Mouse (Mus musculus) thymus, adult 2 months (tissue): Measurements from ENCODE around the gene Gm19935. TPM values are rescaled to one million over a fixed set of nuclear protein-coding genes. Genes with fewer than 3 reads are reported as not detected.

Experiments used
- DNase-seq: peaks from one replicate; pipeline ENCODE4 v3.0.0; 2021
- H3K27ac ChIP-seq: fragments of 200-500 bp; 2 replicates; pipeline ENCODE4 v1.5.1; 2012; ENCODE audit warnings: low read length, control low read depth; ENCODE audit not compliant: control insufficient read depth, insufficient read depth
- H3K27me3 ChIP-seq: fragments of 200-500 bp; 2 replicates; pipeline ENCODE4 v1.6.1; 2012; ENCODE audit warnings: mild to moderate bottlenecking, low read length, moderate library complexity, mixed read lengths; ENCODE audit not compliant: control insufficient read depth, insufficient read depth
- H3K36me3 ChIP-seq: fragments of 200-500 bp; 2 replicates; pipeline ENCODE4 v1.6.1; 2012; ENCODE audit warnings: mild to moderate bottlenecking, low read length, moderate library complexity; ENCODE audit not compliant: control insufficient read depth, insufficient read depth
- H3K4me1 ChIP-seq: fragments of 200-500 bp; replicated peaks from 2 replicates; pipeline ENCODE4 v1.6.1; 2012; ENCODE audit warnings: low read length; ENCODE audit not compliant: control insufficient read depth, insufficient read depth
- H3K4me3 ChIP-seq: fragments of 200-500 bp; 2 replicates; pipeline ENCODE4 v1.5.1; 2012; ENCODE audit warnings: mild to moderate bottlenecking, low read length, control low read depth, moderate library complexity; ENCODE audit not compliant: control insufficient read depth, insufficient read depth
- CTCF ChIP-seq: fragments of 200-500 bp; IDR thresholded peaks from 2 replicates; pipeline ENCODE4 v1.5.1; 2012; ENCODE audit warnings: mild to moderate bottlenecking, control low read depth, low read length, moderate library complexity, borderline replicate concordance; ENCODE audit not compliant: control insufficient read depth, poor library complexity, insufficient read depth; ENCODE audit errors: extremely low read depth
- POLR2A ChIP-seq: fragments of 200-500 bp; IDR thresholded peaks from 2 replicates; pipeline ENCODE4 v1.6.1; 2012; ENCODE audit warnings: mild to moderate bottlenecking, low read length, control low read depth, moderate library complexity; ENCODE audit not compliant: control insufficient read depth, poor library complexity, insufficient read depth; ENCODE audit errors: extremely low read depth
- WGBS: fragments of 180-500 bp; shearing (Covaris S2); methylation state at CpG from one replicate; pipeline ENCODE4 v1.1.7; 2018; 5-methylcytosine and 5-hydroxymethylcytosine counted together
- polyA plus RNA-seq: library from polyadenylated mRNA; depleted of rRNA; stranded (reverse); fragments of >200 nt; gene quantifications from 2 replicates; pipeline ENCODE4 v1.2.3, GENCODE M21; 2012

Gm19935 gene
- polyA plus RNA-seq, 1 experiment = 0.34 TPM

DNA sequence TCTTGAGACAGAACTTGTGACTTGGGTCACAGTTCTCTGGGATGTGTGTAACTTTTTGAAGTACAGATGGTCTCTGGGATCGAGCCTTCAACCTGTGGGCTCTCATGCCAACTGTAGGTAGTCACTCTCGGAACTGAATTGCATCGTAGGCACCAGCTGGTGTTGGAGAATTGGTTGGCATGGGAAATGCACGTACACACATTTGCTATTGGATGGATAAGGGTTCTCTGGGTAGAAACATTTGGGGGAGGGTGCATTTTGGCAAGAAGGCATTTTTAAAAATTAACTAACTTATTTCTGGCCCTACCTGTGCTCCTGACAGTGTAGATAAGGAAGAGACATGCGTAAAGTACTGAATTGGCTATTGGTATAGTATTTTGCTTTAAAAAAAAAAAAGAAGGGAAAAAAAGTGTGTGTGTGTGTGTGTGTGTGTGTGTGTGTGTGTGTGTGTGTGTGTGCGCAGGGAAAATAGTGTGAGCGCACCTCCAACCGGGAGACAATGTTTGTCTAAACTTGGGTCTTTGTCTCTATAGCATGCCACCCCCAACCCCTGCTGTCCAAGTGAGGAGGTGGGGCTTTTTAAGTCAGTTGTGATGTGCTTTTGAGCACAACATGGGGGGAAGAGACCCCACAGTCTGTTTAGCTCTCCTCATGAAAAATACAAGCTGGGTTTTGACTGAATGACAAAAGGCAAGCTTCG lies 36.9 kb upstream of the Gm19935 start:
- DNase-seq = no peak
- Histone ChIP-seq H3K27me3 (no peaks in the 10 kb centered on the region), H3K36me3 (no peaks in the 10 kb centered on the region), H3K4me1 (peaks cover 7% of the 10 kb centered on the region), H3K27ac (no peak overlapping the region), H3K4me3 (no peak overlapping the region)
- TF ChIP-seq CTCF = no peak
- TF ChIP-seq POLR2A = no peak
- 95% methylated on average over 9 of the region's 9 CpGs for WGBS

DNA sequence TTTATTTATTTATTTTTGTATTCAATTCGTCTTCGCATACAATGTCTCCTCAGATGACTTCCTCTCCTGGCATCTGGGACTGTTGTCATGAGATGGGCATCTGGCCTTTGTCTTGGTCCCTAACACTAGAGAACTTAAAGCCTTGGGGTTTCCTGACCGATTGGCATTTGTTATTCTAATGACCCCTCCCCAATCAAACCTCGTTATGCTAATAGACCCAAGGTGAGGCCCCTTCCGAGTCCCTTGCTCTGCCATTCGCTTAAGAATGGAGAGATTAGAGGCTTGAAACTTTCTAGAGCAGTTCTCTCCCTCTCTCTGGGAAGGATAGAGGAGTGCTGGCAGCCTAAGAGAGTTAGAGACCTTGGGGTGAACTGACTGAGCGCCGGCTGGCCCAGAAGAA lies 34.4 kb upstream of the Gm19935 start:
- no peaks in the 10 kb centered on the region for H3K36me3 ChIP-seq
- no peak overlapping the region for H3K4me3 ChIP-seq
- no peak overlapping the region for H3K27ac ChIP-seq
- H3K27me3 ChIP-seq = no peaks in the 10 kb centered on the region
- 97% methylated on average over 8 of the region's 8 CpGs for WGBS
- peaks cover 7% of the 10 kb centered on the region for H3K4me1 ChIP-seq
- TF ChIP-seq POLR2A = no peak
- no peak for TF ChIP-seq CTCF
- no peak for DNase-seq

DNA sequence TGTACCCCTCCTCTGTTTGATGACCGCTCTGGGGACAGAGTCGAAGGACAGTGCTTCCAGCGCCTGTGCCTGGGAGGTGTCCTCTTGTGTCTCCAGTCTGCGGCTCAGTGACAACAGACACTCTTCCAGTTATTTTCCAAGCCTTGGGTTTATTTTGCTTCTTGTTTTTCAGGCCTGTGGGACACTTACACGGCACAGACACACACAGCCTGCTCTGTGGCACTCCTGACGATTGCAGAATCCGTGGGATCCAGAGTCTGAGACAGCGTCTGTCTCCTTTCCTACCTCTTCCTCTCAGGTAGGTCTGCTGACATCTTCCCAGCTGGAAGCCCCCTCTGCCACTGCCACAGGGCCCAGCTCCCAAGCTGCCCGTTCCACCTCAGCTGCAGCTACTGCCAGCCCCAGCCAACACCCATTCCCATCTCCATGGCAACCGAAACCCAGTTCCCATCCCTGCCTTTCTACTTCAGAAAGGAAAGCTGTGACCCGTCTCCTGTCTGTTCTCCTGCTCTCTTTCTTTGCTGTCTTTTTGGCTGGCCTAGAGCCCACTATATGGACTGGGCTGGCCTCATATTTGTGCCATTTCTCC lies 32.4 kb upstream of the Gm19935 start:
- H3K4me3 ChIP-seq = no peak overlapping the region
- H3K36me3 ChIP-seq = no peaks in the 10 kb centered on the region
- no peak overlapping the region for H3K27ac ChIP-seq
- no peaks in the 10 kb centered on the region for H3K27me3 ChIP-seq
- DNase-seq = no peak
- peaks cover 3% of the 10 kb centered on the region; the same call in 1 of the 2 replicates for H3K4me1 ChIP-seq
- WGBS = 97% methylated on average over 11 of the region's 11 CpGs
- TF ChIP-seq CTCF (no peak), POLR2A (no peak)

DNA sequence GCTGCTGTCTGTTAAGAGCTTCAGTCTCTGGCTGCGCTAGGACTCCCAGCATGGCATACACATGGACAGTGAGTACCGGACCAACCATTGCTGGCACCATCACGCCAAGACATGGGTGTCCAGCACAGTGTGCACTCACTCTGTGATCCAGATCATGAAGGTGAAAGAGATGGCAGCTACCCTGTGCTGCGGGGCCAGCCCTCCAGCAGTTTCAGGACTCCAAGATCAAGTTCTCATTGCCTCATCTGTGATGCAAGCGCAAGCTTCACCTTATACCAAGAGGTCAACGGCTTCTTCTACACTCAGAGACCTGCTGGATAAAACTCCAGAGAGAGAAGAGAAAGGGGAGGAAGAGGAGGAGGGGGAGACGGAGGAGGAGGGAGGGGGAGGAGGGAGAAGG lies 30.8 kb upstream of the Gm19935 start:
- Histone ChIP-seq H3K36me3 (no peaks in the 10 kb centered on the region), H3K27ac (no peak overlapping the region), H3K4me1 (no peaks in the 10 kb centered on the region), H3K4me3 (no peak overlapping the region), H3K27me3 (no peaks in the 10 kb centered on the region)
- DNase-seq = no peak
- TF ChIP-seq POLR2A = no peak
- TF ChIP-seq CTCF = no peak
- WGBS = 97% methylated on average over 7 of the region's 7 CpGs

DNA sequence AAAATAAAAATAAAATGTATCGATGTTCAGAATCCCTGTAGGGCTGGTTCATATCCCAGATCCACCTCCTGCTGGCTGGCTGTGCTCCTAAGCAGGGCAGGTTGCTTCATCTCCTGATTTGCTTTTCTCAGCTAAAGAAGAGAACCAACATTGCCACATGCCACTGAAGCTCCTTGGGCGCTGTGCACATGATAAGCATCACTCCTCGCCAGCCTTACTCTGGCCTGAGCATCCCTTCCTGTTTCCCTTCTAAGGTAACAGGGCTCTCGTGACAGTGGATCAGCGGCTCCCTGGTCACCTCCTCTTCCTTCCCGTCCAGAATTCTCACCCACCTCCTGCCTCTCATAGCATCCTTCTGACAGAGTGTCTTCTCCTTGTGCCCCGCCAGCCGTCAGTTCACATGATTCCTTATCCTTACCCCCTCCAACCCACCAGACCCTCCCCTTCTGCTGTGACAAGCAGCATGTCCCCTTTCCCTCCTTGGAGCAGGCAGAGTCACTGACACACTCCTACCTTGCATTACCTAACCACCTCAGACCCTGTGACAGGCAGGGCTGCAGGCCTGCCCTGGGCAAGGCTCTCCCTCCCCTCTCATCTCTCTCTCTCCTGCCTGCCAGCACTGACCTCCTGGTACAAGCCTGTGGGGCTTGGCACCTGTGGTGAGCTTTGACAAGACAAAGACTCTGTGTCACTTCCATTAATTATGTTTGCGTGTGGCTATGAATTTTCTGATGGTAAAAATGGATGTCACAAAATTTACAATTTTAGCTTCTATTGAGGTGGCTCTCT lies 27.2 kb upstream of the Gm19935 start:
- no peak overlapping the region for H3K27ac ChIP-seq

DNA sequence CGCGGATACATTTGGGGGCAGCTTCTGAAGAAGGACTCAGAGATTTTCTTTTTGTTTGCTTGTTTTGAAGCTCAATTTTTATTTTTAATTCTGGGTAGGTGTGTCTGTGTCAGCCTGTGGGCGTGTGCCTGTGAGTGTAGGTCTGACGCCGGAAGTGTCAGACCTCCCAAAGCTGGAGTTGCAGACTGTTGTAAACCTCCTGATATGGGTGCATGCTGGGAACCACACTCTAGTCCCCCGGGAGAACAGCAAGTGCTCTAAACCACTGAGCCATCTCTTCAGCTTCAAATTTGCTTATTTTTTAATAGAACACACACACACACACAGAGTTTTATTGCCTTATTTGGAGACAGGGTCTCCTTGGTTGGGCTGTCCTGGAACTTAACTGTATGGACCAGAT lies 25.9 kb upstream of the Gm19935 start:
- WGBS = 93% methylated on average over 6 of the region's 6 CpGs

More for the DNA sequence above, 27.2 kb upstream of the Gm19935 start:
- H3K4me3 ChIP-seq = no peak overlapping the region
- H3K36me3 ChIP-seq = no peaks in the 10 kb centered on the region
- WGBS = 91% methylated on average over 9 of the region's 9 CpGs
- DNase-seq = no peak
- TF ChIP-seq CTCF = no peak
- TF ChIP-seq POLR2A = no peak
- no peaks in the 10 kb centered on the region for H3K27me3 ChIP-seq
- H3K4me1 ChIP-seq = peaks cover 2% of the 10 kb centered on the region; the same call in 1 of the 2 replicates

DNA sequence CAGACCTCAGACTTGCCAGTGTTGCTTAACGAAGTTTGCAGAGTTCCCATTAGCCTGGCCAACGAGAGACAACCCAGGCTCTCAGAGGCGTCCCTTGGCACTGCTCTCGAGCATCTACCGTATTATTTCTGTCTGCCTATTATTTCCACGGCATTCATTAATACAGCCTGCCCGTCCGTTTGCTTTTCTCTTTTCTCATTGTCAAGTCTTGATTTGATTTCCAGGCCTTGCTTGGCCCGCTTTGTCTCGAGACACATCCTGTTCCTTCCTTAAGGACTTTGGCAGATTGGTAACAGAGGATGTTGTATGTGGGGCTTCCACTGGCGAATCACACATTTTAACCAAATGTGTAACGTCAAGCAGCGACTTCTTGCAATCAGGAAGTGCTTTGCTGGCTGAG lies 24.1 kb upstream of the Gm19935 start:
- Histone ChIP-seq H3K4me3 (no peak overlapping the region), H3K27ac (no peak overlapping the region), H3K36me3 (no peaks in the 10 kb centered on the region), H3K4me1 (peaks cover 3% of the 10 kb centered on the region; the same call in 1 of the 2 replicates), H3K27me3 (no peaks in the 10 kb centered on the region)
- 87% methylated on average over 13 of the region's 13 CpGs for WGBS
- TF ChIP-seq CTCF (no peak), POLR2A (no peak)
- DNase-seq = no peak

More for the DNA sequence above, 25.9 kb upstream of the Gm19935 start:
- TF ChIP-seq CTCF (no peak), POLR2A (no peak)
- peaks cover 3% of the 10 kb centered on the region; the same call in 1 of the 2 replicates for H3K4me1 ChIP-seq
- DNase-seq = no peak
- no peak overlapping the region for H3K4me3 ChIP-seq
- H3K36me3 ChIP-seq = no peaks in the 10 kb centered on the region
- no peak overlapping the region for H3K27ac ChIP-seq
- no peaks in the 10 kb centered on the region for H3K27me3 ChIP-seq
